ENCODE assay signal across 7 mouse cellular contexts in the genomic region with DNA sequence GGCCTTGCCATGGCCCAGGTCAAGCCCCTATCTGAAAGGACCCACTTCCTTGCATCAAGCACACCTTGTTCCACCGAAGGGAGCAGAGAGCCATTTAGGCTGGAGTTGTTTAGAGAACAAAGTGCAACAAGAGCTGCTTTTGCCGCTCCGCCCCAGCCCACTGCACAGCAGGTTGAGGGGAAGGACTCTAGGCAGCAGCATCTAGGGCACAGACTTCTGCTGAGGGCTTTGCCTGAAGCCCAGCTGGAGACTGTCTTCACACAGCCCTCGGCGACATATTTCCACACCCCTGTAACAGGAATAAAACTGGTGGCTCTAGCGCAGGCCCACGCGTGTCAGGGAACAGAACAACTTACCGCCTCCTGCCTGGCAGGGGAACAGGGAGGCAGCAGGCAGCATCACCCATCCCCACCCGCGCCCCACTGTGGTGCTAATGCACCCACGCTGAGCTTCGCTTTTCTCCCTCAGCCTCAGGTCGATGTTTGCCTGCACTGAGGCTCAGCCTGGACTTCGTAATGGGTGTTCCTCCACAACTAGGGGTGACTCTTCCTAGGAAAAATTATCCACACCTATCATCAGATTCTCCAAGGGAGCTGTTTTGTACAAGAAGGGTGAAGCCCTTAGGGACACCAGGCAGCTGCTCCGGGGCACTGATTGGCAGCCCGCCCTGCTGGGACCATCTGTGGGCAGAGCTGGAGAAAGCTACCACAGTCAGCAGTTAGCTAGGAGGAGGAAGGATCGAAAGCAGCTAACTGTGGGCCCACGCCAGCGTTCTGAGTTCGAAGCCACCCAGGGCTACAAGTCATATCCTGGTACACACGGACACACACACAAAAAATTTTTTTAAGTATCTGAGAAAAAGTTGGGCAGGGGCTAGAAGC. TPM values are rescaled to one million over a fixed set of nuclear protein-coding genes. Genes with fewer than 3 reads are reported as not detected.
DNase-seq lines count a peak whose midpoint lies in the region; ATAC-seq and TF ChIP-seq lines count a peak whose summit lies in the region.

Gene Gm10840 (plus strand): TSS at position 10 of the 881 bp plus-strand sequence.
Gene Limd2 (minus strand): TSS at position 20 of the 881 bp plus-strand sequence.

- 43% methylated on average over 22 of the region's 22 CpGs for WGBS in intestine, postnatal 0 days
- 31% methylated on average over 22 of the region's 22 CpGs for WGBS in limb, embryonic 11.5 days
- WGBS in midbrain, embryonic 11.5 days: 27% methylated on average over 22 of the region's 22 CpGs

- TF ChIP-seq CTCF in intestine, postnatal 0 days (IDR thresholded peaks at IDR 0.05; ENCODE audit: low read depth): no peak

- peak within 1 kb of the TSS; percentile 89 for H3K4me2 ChIP-seq in intestine, postnatal 0 days (replicated peaks; ENCODE audit: low read depth)
- peak within 1 kb of the TSS; percentile 78 for H3K4me2 ChIP-seq in limb, embryonic 11.5 days (ENCODE audit: low read depth, severe bottlenecking)
- H3K4me2 ChIP-seq in midbrain, embryonic 11.5 days: peak within 1 kb of the TSS; percentile 95

- peak within 1 kb of the TSS; percentile 84 for H3K9ac ChIP-seq in ES-E14 (ENCODE audit: insufficient read depth, low read depth, low read length, poor library complexity, severe bottlenecking)
- peak within 1 kb of the TSS; percentile 71 for H3K9ac ChIP-seq in intestine, postnatal 0 days (ENCODE audit: low read depth, low read length)
- peak within 1 kb of the TSS; percentile 98 for H3K9ac ChIP-seq in limb, embryonic 11.5 days (ENCODE audit: low read length)
- H3K9ac ChIP-seq in midbrain, embryonic 11.5 days (ENCODE audit: low read length): peak within 1 kb of the TSS; percentile 97

- 0 out of 2 replicates have a peak, but pooled peaks have one; percentile 23 for ATAC-seq in intestine, postnatal 0 days
- ATAC-seq in limb, embryonic 11.5 days (ENCODE audit: insufficient number of reproducible peaks, low FRiP score, low TSS enrichment, low read depth): no peak
- peak; percentile 28 for ATAC-seq in midbrain, embryonic 11.5 days (ENCODE audit: low FRiP score)

- no peak within 1 kb of the TSS for H3K27ac ChIP-seq in ES-E14 (ENCODE audit: insufficient read depth, low read depth, low read length, poor library complexity, severe bottlenecking)
- H3K27ac ChIP-seq in intestine, postnatal 0 days (ENCODE audit: low read depth, low read length): peak within 1 kb of the TSS; percentile 71
- peak within 1 kb of the TSS; percentile 100 for H3K27ac ChIP-seq in limb, embryonic 11.5 days (replicated peaks; ENCODE audit: low read depth, low read length)
- peak within 1 kb of the TSS; percentile 97 for H3K27ac ChIP-seq in midbrain, embryonic 11.5 days (ENCODE audit: low read depth, low read length)

- H3K4me1 ChIP-seq in ES-E14 (ENCODE audit: control insufficient read depth in 2 of 2, insufficient read depth in 2 of 2, low read length in 2 of 2, poor library complexity in 1 of 2): peaks cover 0 to 15% of the 10 kb centered on the region in 2 experiments; a peak in 2 of 4 replicates
- no peaks in the 10 kb centered on the region for H3K4me1 ChIP-seq in intestine, postnatal 0 days (replicated peaks; ENCODE audit: control insufficient read depth, insufficient read depth, low read length)
- peaks cover 20% of the 10 kb centered on the region for H3K4me1 ChIP-seq in limb, embryonic 11.5 days (ENCODE audit: control insufficient read depth, insufficient read depth, low read length)
- peaks cover 22% of the 10 kb centered on the region for H3K4me1 ChIP-seq in midbrain, embryonic 11.5 days (ENCODE audit: control insufficient read depth, insufficient read depth, low read length)

- H3K9me3 ChIP-seq in ES-E14 (ENCODE audit: control insufficient read depth, insufficient read depth, low read depth, low read length): no peaks in the 10 kb centered on the region
- no peaks in the 10 kb centered on the region for H3K9me3 ChIP-seq in intestine, postnatal 0 days (ENCODE audit: control insufficient read depth)
- no peaks in the 10 kb centered on the region for H3K9me3 ChIP-seq in limb, embryonic 11.5 days (ENCODE audit: control insufficient read depth, low read length)
- H3K9me3 ChIP-seq in midbrain, embryonic 11.5 days (ENCODE audit: control insufficient read depth, low read length): no peaks in the 10 kb centered on the region

- peaks cover 24% of the 10 kb centered on the region; the same call in 1 of the 2 replicates for H3K36me3 ChIP-seq in ES-E14 (ENCODE audit: control insufficient read depth, insufficient read depth, low read length, poor library complexity, severe bottlenecking)
- peaks cover 25% of the 10 kb centered on the region; the same call in 1 of the 2 replicates for H3K36me3 ChIP-seq in intestine, postnatal 0 days (ENCODE audit: control insufficient read depth, insufficient read depth)
- peaks cover 13% of the 10 kb centered on the region for H3K36me3 ChIP-seq in limb, embryonic 11.5 days (ENCODE audit: control insufficient read depth, insufficient read depth, low read length)
- H3K36me3 ChIP-seq in midbrain, embryonic 11.5 days (ENCODE audit: control insufficient read depth, insufficient read depth, low read length): peaks cover 15% of the 10 kb centered on the region
- peaks cover 18% of the 10 kb centered on the region for H3K36me3 ChIP-seq in splenic B cell, adult 2 months (ENCODE audit: control insufficient read depth, insufficient read depth, low read length, poor library complexity, severe bottlenecking)

- no peak for DNase-seq in ES-E14 (ENCODE audit: low read depth, low spot score)
- DNase-seq in brain, embryonic 18.5 days (ENCODE audit: low read depth, low spot score): peak; percentile 22
- DNase-seq in forelimb bud, embryonic 11.5 days (ENCODE audit: low read depth, low spot score): peak; percentile 64
- DNase-seq in limb, embryonic 11.5 days (ENCODE audit: low spot score): no peak
- no peak for DNase-seq in midbrain, embryonic 11.5 days (ENCODE audit: low spot score, missing footprints)
- DNase-seq in splenic B cell, adult 2 months (ENCODE audit: low read depth, low spot score): peak; percentile 62

- no peaks in the 10 kb centered on the region for H3K27me3 ChIP-seq in intestine, postnatal 0 days (replicated peaks; ENCODE audit: control insufficient read depth, insufficient read depth, low read length)
- no peaks in the 10 kb centered on the region for H3K27me3 ChIP-seq in limb, embryonic 11.5 days (ENCODE audit: control insufficient read depth, insufficient read depth, low read length)
- H3K27me3 ChIP-seq in midbrain, embryonic 11.5 days (ENCODE audit: control insufficient read depth, insufficient read depth, low read length): no peaks in the 10 kb centered on the region
- H3K27me3 ChIP-seq in splenic B cell, adult 2 months (ENCODE audit: control insufficient read depth, insufficient read depth, low read length, poor library complexity, severe bottlenecking): no peaks in the 10 kb centered on the region

- H3K4me3 ChIP-seq in ES-E14 (ENCODE audit: insufficient read depth in 1 of 2, low read depth in 1 of 2, low read length in 2 of 2, poor library complexity in 1 of 2, severe bottlenecking in 1 of 2): peak within 1 kb of the TSS; percentile 93 to 100
- H3K4me3 ChIP-seq in intestine, postnatal 0 days (ENCODE audit: low read depth, low read length): peak within 1 kb of the TSS; percentile 67
- H3K4me3 ChIP-seq in limb, embryonic 11.5 days (ENCODE audit: low read depth, low read length): peak within 1 kb of the TSS; percentile 75
- H3K4me3 ChIP-seq in midbrain, embryonic 11.5 days (ENCODE audit: low read depth, low read length): peak within 1 kb of the TSS; percentile 83

- in situ Hi-C loops in ES-E14 (cut with MboI; ENCODE audit: low sequenced_read_pairs in 2 of 2, unreplicated experiment in 2 of 2): no loop called here

TF ChIP-seq in ES-E14, 5 proteins besides CTCF, POLR2A, EP300 and RAD21:
- TF ChIP-seq HCFC1 (IDR thresholded peaks at IDR 0.05; ENCODE audit: borderline replicate concordance, insufficient read depth, low read length): no peak
- no peak for TF ChIP-seq MAFK (IDR thresholded peaks at IDR 0.05; ENCODE audit: insufficient read depth, low read depth, low read length)
- no peak for TF ChIP-seq CHD2 (IDR thresholded peaks at IDR 0.05; ENCODE audit: low read depth, low read length)
- no peak for TF ChIP-seq ZC3H11A (IDR thresholded peaks at IDR 0.05; ENCODE audit: borderline replicate concordance, low read depth, low read length)

RNA-seq across cellular contexts. Expression of gene Gm10840, which starts in this region (rescaled TPM):
- total RNA-seq in ES-E14 (2012; rRNA removed): not detected in 2 replicates
- not detected in 2 replicates for polyA plus RNA-seq in intestine, postnatal 0 days (2015; fragmentation: Nextera tagmentation; extraction: Ambion mirVana)
- polyA plus RNA-seq in limb, embryonic 11.5 days (2014; fragmentation: Nextera tagmentation; extraction: Ambion mirVana): 0.64 TPM in 1 of 2 replicates, not detected in the other
- polyA plus RNA-seq in midbrain, embryonic 11.5 days (2014; fragmentation: Nextera tagmentation; extraction: Ambion mirVana): not detected in 2 replicates

RNA-seq across cellular contexts. Expression of gene Limd2, which starts in this region (rescaled TPM):
- total RNA-seq in ES-E14 (2012; rRNA removed): 20.3 and 30.9 TPM in 2 replicates
- polyA plus RNA-seq in intestine, postnatal 0 days (2015; fragmentation: Nextera tagmentation; extraction: Ambion mirVana): 32.6 and 34.6 TPM in 2 replicates
- 516 and 591 TPM in 2 replicates for polyA plus RNA-seq in limb, embryonic 11.5 days (2014; fragmentation: Nextera tagmentation; extraction: Ambion mirVana)
- polyA plus RNA-seq in midbrain, embryonic 11.5 days (2014; fragmentation: Nextera tagmentation; extraction: Ambion mirVana): 301 and 308 TPM in 2 replicates

Comparison
In these comparisons a context has a peak if more than half of its experiments do, and no peak if none do; other contexts are left out.
1. DNase-seq: peak in brain, embryonic 18.5 days (single experiment), forelimb bud, embryonic 11.5 days (single experiment) and splenic B cell, adult 2 months (single experiment); none in ES-E14 (single experiment), limb, embryonic 11.5 days (single experiment) and midbrain, embryonic 11.5 days (single experiment).
2. Peak in every context shown above with its lines, with median percentiles within 50 percentile points of each other: H3K4me3 ChIP-seq, H3K9ac ChIP-seq and H3K4me2 ChIP-seq.